Mouse (Mus musculus): Measurements from ENCODE around the gene Cldnd2. TPM values are rescaled to one million over a fixed set of nuclear protein-coding genes. Genes with fewer than 3 reads are reported as not detected.

The Cldnd2 gene
- polyA plus RNA-seq, 1 experiment from 2014 or later, result not detected

DNA sequence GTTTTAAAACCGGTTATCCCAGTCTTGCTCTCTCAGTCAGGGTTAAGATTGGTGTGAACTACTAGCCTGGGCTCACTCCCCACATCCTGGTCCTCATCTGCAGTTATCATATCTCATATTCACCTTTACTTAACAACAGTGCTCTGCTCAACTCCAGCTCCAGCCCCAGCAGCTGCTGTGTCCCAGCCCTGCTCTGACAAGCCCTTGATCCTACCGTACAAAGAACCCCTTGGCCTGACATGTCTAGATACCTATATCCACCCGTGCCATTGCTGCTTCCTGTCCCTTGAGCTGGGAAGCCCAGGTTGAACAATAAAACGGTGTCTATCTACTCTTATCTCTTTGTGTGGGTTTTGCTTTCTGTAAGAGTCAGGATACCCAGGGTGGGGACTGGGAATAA, 11.1 kb upstream of the Cldnd2 start:
- 60% methylated on average over 4 of the region's 4 CpGs for WGBS
- no peak overlapping the region for H3K4me2 ChIP-seq
- no peaks in the 10 kb centered on the region for H3K27me3 ChIP-seq (replicated peaks)
- H3K9ac ChIP-seq, result no peak overlapping the region
- H3K9me3 ChIP-seq, result no peaks in the 10 kb centered on the region
- no peaks in the 10 kb centered on the region for H3K4me1 ChIP-seq
- H3K4me3 ChIP-seq, result no peak overlapping the region
- H3K27ac ChIP-seq, result no peak overlapping the region
- no peaks in the 10 kb centered on the region for H3K36me3 ChIP-seq (replicated peaks)
- no peak for ATAC-seq (replicated peaks)

DNA sequence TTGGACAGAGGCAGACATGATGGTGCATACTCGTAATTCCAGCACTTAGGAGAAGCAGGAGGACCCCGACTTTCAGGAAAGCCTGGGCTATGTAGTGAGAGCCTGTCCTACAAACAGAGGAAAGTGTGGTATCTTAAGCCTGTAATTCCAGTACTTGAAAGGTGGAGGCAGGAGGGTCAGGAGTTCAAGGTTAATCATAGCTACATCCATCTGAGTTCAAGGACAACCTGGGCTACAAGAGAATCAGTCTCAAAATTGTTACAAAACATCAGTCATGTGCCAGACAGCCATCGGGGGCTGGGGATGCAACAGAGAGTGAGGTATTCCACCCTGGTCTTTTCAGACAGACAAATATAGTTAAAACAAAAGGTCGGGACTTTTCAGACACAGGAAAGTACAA, 7.7 kb upstream of the Cldnd2 start:
- no peaks in the 10 kb centered on the region for H3K9me3 ChIP-seq
- H3K36me3 ChIP-seq (replicated peaks), result no peaks in the 10 kb centered on the region
- H3K4me1 ChIP-seq, result no peaks in the 10 kb centered on the region
- WGBS, result 82% methylated on average over 4 of the region's 4 CpGs
- H3K4me2 ChIP-seq, result no peak overlapping the region
- H3K27ac ChIP-seq, result no peak overlapping the region
- H3K9ac ChIP-seq, result no peak overlapping the region
- no peaks in the 10 kb centered on the region for H3K27me3 ChIP-seq (replicated peaks)
- no peak overlapping the region for H3K4me3 ChIP-seq
- ATAC-seq (replicated peaks), result no peak

DNA sequence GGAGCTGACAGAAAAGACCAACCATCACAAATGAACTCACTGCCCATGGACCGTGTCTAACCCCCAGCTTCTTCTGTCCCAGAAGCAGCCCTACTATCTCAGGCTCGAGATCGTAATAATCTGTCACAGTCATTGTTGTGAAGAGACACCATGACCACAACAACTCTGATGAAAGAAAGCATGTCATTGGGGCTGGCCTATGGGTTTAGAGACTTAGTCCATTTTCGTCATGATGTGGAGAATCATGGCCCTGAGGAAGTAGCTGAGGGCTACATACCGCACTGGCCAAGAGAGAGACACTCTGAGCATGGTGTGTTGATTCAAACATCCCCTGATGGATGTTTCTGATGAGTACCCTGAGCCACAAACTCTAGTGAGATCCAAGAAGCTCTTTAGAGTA, 5.9 kb upstream of the Cldnd2 start:
- Histone ChIP-seq H3K27ac (no peak overlapping the region), H3K9ac (no peak overlapping the region), H3K4me3 (no peak overlapping the region), H3K27me3 (replicated peaks) (no peaks in the 10 kb centered on the region), H3K4me1 (no peaks in the 10 kb centered on the region), H3K9me3 (no peaks in the 10 kb centered on the region), H3K4me2 (no peak overlapping the region), H3K36me3 (replicated peaks) (no peaks in the 10 kb centered on the region)
- 85% methylated on average over 5 of the region's 5 CpGs for WGBS
- no peak for ATAC-seq (replicated peaks)

DNA sequence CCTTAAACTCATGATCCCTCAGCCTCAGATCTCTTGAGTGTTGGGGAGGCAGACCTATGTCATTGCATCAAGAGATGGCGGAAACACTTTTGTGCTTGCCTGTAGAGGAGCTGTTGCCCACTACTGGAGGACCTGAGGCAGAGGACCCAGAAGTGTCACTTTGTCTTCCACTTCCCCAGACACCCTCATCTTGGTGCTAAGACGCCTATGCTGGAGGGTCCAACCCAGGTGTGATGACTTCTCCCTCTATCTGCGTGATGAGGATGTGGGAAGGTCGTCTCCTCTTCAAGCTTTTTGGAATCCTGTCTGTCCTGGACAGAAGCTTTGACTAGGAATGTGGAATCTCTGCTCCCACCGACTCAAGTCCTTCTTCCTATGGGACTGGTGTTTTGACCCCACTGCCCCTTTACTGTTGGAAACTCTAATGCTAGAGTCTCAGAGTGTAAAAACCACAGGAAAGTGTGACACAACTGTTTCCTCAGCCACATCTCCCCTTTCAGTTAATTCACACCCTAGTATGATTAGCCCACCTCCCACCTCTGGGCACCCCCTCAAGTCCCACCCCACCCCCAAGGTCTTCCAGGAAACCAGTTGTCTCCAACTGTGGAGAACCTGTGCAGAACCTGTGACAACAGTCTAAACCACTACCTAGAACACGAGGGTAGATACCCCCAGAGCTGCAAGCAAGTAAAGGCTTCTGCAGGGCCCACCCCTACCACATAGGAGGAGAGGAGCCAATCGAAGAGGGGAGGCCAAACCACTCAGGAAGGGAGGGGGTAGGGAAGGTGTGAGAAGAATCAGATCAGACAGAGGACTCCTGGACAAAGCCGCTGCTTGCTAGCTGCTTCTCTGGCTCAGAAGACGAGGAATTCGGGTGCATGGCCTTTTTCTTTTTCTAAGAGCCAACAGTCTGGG, 4.0 kb upstream of the Cldnd2 start, which contains the start of gene Nkg7:
Nkg7 (plus strand) TSS at position 733 of the 915 bp plus-strand sequence.
- Histone ChIP-seq H3K9ac (no peak within 1 kb of the TSS), H3K36me3 (replicated peaks) (no peaks in the 10 kb centered on the region), H3K4me3 (no peak within 1 kb of the TSS), H3K27ac (no peak within 1 kb of the TSS), H3K4me2 (no peak within 1 kb of the TSS), H3K4me1 (no peaks in the 10 kb centered on the region), H3K9me3 (no peaks in the 10 kb centered on the region), H3K27me3 (replicated peaks) (no peaks in the 10 kb centered on the region)
- ATAC-seq (replicated peaks), result no peak
- 79% methylated on average over 10 of the region's 10 CpGs for WGBS

DNA sequence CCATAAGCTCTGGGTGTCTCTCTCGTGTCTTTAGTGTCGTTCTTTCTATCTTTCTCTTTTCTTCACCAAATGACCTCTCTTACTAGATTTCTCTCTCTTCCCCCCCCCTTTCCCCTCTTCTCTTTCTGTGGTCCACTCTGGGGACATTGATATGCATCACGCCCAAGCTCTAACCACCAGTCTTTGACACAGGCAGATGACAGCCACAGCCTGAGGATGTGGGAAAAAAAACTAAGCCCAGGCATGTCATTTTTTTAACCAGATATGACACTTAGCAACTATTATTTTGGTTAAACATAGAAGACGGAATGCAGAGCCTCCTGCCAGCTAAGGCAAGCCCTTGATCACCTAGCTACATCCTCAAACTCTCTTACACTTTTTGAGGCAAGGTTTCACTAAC, 2.0 kb upstream of the Cldnd2 start:
- no peak overlapping the region for H3K9ac ChIP-seq
- no peak overlapping the region for H3K4me3 ChIP-seq
- H3K4me1 ChIP-seq, result peaks cover 10% of the 10 kb centered on the region
- no peaks in the 10 kb centered on the region for H3K9me3 ChIP-seq
- no peak overlapping the region for H3K4me2 ChIP-seq
- no peaks in the 10 kb centered on the region for H3K36me3 ChIP-seq (replicated peaks)
- H3K27ac ChIP-seq, result no peak overlapping the region
- H3K27me3 ChIP-seq (replicated peaks), result no peaks in the 10 kb centered on the region
- 83% methylated on average over 4 of the region's 4 CpGs for WGBS
- no peak for ATAC-seq (replicated peaks)

DNA sequence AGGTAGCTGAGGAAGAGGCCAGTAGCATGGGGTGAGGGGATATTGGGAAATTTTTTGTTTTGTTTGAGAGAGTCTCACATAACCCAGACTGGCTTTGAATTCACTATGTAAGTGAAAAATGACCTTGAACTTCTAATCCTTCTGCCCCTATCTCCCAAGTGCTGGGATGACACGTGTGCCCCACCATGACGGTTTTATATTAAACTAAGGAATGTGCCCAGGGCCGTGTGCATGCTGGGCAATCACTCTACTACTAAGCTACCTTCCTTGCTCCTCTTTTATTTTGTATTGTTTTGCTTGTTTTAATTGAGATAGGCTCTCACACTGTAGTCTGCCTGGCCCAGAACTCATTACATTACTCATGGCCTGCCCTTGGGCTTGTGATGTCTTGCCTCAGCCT, 489 bp downstream of the Cldnd2 start:
- no peaks in the 10 kb centered on the region for H3K27me3 ChIP-seq (replicated peaks)
- H3K9me3 ChIP-seq, result no peaks in the 10 kb centered on the region
- H3K4me2 ChIP-seq, result no peak overlapping the region
- no peak overlapping the region for H3K9ac ChIP-seq
- peaks cover 21% of the 10 kb centered on the region for H3K4me1 ChIP-seq
- no peaks in the 10 kb centered on the region for H3K36me3 ChIP-seq (replicated peaks)
- no peak overlapping the region for H3K4me3 ChIP-seq
- 84% methylated on average over 3 of the region's 3 CpGs for WGBS
- ATAC-seq (replicated peaks), result no peak
- no peak overlapping the region for H3K27ac ChIP-seq

DNA sequence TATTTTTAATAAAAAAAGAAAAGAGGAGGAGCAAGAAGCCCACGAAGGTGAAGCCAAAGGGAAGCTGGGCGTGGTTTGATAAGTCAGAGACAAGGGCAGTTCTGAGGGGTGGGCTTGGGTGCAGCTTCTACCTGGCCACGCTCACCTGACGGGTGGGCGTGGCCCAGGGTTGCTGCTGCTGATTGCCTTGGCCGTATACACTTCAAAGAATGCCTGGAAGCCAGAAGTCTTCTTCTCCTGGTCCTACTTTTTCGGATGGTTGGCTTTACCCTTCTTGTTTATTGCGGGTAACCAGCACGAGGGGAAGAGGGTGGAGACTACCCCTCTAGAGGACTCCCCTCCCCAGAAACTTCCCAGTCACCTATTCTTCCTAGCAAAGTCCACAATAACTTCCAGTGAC, 2.1 kb downstream of the Cldnd2 start:
- Histone ChIP-seq H3K9ac (peak overlapping the region; percentile 53), H3K27ac (peak overlapping the region; percentile 86), H3K4me1 (peaks cover 21% of the 10 kb centered on the region), H3K4me2 (peak overlapping the region; percentile 69), H3K36me3 (replicated peaks) (no peaks in the 10 kb centered on the region), H3K9me3 (no peaks in the 10 kb centered on the region), H3K4me3 (peak overlapping the region; percentile 48), H3K27me3 (replicated peaks) (no peaks in the 10 kb centered on the region)
- WGBS, result 10% methylated on average over 9 of the region's 9 CpGs
- ATAC-seq (replicated peaks), result peak; percentile 2; the same call in 1 of the 2 replicates

DNA sequence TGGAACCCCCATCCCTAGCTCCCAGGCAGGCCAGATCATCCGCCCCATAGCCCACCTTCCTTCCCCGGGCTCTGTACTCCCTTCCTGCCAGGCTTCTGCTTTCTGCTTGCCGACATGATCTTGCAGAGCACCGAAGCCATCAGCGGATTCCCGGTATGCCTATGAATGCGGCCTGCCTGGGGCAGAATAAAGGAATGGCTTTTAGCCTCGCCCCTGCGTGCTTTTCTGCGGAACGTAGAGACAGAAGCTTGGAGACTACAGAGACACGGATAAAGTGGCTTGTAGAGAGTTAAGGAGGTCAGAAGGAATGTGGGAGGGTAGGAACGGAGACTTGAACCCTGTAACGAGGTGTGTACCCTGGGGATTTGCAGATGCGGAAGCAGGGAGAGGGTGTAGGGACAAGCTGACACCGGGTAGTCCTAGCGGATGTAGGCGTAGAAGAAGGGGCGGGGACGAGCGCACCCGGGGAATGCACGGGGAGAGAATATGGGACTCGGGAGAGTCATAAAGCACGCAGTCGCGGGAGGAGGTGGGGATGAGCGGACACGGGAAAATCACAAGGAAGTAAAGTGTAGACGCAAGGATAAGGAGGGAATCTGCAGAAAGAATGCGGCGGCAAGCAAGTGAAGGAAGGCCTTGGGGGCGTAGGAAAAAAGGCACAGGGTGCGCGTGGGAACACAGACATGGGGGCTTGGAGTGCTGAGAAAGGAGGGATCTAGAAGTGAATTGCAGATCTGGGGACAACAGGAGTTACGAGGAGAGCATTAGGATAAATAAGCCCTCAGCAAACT, 2.7 kb downstream of the Cldnd2 start:
- Histone ChIP-seq H3K9me3 (no peaks in the 10 kb centered on the region), H3K27me3 (replicated peaks) (no peaks in the 10 kb centered on the region), H3K4me3 (peak overlapping the region; percentile 48), H3K4me1 (peaks cover 21% of the 10 kb centered on the region), H3K4me2 (peak overlapping the region; percentile 69), H3K9ac (peak overlapping the region; percentile 53), H3K27ac (peak overlapping the region; percentile 86), H3K36me3 (replicated peaks) (no peaks in the 10 kb centered on the region)
- under 1% methylated on average over 36 of the region's 36 CpGs for WGBS
- ATAC-seq (replicated peaks), result peak; percentile 85

DNA sequence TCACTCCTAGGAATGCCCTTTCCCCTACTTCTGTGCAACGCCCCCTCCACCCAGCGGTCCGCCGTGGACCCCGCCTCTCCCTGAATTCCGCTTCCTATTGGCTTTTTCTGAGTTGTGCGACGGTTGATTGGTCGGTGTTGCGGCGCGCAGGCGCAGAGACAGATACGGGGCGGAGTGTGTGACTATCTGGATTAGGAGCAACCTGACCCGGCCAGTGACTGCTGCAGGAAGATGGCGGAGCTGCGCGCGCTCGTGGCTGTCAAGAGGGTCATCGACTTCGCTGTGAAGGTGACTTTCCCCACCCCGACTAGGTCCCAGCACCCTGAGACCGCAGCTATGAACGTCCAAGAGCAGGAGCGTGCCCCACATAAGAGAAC, 3.3 kb downstream of the Cldnd2 start, which contains the start of the genes Etfb and Gm45233:
Etfb (plus strand) TSS at position 167 of the 377 bp plus-strand sequence.
Gm45233 (plus strand) TSS at position 212 of the 377 bp plus-strand sequence.
- peak within 1 kb of the TSS; percentile 53 for H3K9ac ChIP-seq
- peaks cover 21% of the 10 kb centered on the region for H3K4me1 ChIP-seq
- peak within 1 kb of the TSS; percentile 48 for H3K4me3 ChIP-seq
- peak within 1 kb of the TSS; percentile 86 for H3K27ac ChIP-seq
- H3K27me3 ChIP-seq (replicated peaks), result no peaks in the 10 kb centered on the region
- peak within 1 kb of the TSS; percentile 69 for H3K4me2 ChIP-seq
- ATAC-seq (replicated peaks), result peak; percentile 97
- H3K9me3 ChIP-seq, result no peaks in the 10 kb centered on the region
- no peaks in the 10 kb centered on the region for H3K36me3 ChIP-seq (replicated peaks)
- WGBS, result under 1% methylated on average over 27 of the region's 27 CpGs

DNA sequence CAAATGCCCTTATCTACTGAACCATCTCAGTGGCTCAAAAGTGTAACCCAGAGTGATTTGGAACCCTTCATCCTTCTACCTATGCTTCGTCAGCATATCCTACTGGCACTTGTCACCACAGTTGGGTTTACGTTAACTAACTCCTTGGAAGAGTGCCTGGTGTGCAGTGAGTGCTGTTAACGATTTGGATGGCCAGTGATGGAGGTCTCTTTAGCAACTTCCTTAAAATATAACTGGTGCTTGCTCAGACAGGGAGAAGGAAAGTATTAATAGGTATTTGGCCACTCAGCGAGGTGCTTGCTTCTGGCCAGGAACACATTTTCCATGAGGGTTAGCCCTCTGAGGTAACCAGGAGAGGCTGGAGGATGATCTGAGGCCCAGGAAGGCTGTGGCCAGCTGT, 7.2 kb downstream of the Cldnd2 start:
- H3K9ac ChIP-seq, result no peak overlapping the region
- H3K4me2 ChIP-seq, result no peak overlapping the region
- WGBS, result 93% methylated on average over 4 of the region's 4 CpGs
- H3K27me3 ChIP-seq (replicated peaks), result no peaks in the 10 kb centered on the region
- H3K27ac ChIP-seq, result no peak overlapping the region
- 0 out of 2 replicates have a peak, but pooled peaks cover 1% of the 10 kb centered on the region for H3K36me3 ChIP-seq (replicated peaks)
- no peak for ATAC-seq (replicated peaks)
- peaks cover 14% of the 10 kb centered on the region for H3K4me1 ChIP-seq
- H3K9me3 ChIP-seq, result no peaks in the 10 kb centered on the region
- H3K4me3 ChIP-seq, result no peak overlapping the region

DNA sequence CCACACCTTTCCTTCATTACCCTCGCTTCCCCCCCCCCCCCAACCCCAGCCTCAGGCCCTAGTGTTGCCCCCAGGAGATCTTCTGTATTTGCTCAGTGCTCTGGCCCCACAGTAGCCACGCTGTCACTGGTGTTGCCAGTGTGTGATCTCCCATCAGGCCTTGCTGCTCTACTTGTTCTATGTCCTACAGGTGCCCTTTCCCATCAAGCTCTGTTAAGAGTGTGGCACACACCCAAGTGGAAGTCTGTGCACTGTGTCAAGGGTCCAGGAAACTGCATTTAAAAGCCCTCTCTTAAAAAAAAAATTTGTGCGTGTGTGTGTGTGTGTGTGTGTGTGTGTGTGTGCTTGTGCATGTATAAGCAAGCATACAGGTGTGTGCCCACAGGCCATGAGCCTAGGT, 7.7 kb downstream of the Cldnd2 start:
- H3K4me1 ChIP-seq, result peaks cover 11% of the 10 kb centered on the region
- no peak overlapping the region for H3K4me3 ChIP-seq
- H3K36me3 ChIP-seq (replicated peaks), result 0 out of 2 replicates have a peak, but pooled peaks cover 3% of the 10 kb centered on the region
- H3K9ac ChIP-seq, result no peak overlapping the region
- H3K4me2 ChIP-seq, result no peak overlapping the region
- no peaks in the 10 kb centered on the region for H3K27me3 ChIP-seq (replicated peaks)
- WGBS, result 95% methylated on average over 3 of the region's 3 CpGs
- no peak for ATAC-seq (replicated peaks)
- no peaks in the 10 kb centered on the region for H3K9me3 ChIP-seq
- H3K27ac ChIP-seq, result no peak overlapping the region

DNA sequence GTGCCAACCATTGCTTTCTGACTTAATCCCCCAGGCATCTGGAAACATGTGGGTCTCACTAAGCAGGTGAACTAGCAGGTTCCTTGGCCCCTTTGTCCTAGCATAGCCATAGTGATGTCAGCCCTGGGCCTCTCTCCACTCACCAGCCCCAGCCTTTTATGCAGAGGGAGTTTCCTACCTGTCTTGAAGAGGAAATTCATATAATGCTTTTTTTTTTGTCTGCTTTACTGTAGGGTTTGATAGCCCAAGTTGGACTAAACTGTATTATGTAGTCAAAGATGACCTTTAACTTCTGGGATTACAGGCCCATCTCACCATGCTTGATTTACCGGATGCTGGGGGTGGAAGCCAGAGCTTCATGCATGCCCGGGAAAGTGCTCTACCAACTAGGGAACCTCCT, 9.2 kb downstream of the Cldnd2 start:
- 98% methylated on average over 2 of the region's 2 CpGs for WGBS
- H3K9me3 ChIP-seq, result no peaks in the 10 kb centered on the region
- no peak overlapping the region for H3K9ac ChIP-seq
- no peak overlapping the region for H3K4me3 ChIP-seq
- H3K4me2 ChIP-seq, result no peak overlapping the region
- H3K4me1 ChIP-seq, result peaks cover 4% of the 10 kb centered on the region
- H3K27ac ChIP-seq, result no peak overlapping the region
- H3K27me3 ChIP-seq (replicated peaks), result no peaks in the 10 kb centered on the region
- 0 out of 2 replicates have a peak, but pooled peaks cover 8% of the 10 kb centered on the region for H3K36me3 ChIP-seq (replicated peaks)
- ATAC-seq (replicated peaks), result no peak

Measured in midbrain, embryonic 15.5 days (tissue).